Mouse (Mus musculus) cerebellum, adult 11-12 months (tissue): ENCODE data around the gene Irs3.
A peak's percentile ranks its signal among the peaks of the same experiment; 100 is the strongest.

Experiments
- DNase-seq: peaks from one replicate; pipeline ENCODE4 v3.0.0; 2022

Gene Irs3

DNA sequence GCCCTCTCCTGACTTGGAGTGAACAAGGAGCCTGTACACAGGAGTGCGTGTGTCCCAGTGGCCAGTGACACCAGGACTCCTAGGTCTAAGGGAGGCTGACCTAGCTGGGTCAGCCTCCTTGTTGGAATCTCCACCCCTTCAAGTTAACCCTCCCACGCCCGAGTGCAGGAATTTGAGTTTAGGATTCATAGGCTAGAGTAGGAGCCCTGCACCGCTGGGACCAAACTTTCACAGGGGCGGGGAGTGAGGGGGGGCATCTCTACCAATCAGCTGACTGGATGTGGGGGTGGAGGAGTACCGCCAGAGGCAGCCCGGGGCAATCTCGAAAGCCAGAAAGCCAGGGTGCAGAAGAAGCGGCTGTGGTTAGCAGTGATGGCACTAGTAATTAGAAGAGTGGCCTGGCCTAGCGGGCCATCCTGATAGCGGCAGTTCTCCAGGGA is at the start of gene Irs3:
Gene Irs3 (minus strand): TSS at position 63 of the 440 bp plus-strand sequence.
- DNase-seq = no peak

DNA sequence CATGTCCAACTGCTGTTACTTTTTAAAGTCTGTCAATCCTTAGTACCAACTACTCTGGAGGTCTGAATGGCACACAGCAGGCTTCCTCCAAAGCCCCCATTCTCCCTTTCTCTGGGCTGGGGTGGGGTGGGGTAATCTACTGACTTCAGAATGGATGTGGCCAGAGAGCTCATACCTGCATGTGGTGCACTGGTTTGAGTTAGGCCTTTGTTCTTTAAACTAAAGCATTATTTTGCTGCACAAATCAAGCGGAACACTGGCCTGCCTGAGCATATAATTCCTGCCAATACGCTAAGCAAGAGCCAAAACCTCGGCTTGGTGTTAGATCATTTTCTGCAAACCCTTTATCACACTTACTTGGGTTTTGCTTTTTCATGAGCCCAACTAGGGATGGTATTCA is 49.3 kb upstream of the Irs3 start:
- DNase-seq = no peak

DNA sequence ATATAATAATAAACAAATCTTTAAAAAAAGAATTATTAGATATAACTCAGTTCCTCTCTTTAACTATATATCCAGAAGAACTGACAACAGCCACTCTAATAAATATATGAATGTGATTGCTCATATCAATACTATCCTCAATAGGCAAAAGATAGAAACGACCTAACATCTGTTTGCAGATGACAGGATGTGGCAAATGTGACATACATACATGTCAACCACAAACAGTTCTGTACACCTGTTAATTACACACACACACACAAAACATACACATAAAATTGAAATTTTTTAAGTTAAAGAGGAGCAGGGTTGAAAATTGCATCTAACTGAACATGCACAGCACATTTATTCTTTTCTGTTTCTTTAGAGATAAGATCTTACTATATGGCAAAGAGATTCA is 46.4 kb upstream of the Irs3 start:
- DNase-seq = no peak

DNA sequence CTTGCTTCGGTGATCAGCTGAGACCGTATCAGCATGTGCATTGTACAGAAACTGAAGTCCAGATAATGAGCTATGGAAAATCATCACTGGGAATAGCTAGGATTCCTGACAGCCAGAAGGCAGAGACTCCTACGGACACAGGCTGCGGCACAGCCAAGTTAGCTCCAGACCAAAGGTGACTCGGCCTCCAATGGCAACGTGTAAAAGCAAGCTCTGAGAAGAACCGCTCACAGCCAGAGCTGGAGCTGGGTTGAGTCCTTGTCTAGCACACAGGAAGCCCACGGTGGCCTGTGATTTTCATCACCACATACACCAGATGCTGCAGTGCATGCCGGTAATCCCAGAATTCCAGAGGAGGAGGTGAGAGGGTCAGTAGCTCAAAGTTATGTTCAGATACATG is 45.0 kb upstream of the Irs3 start:
- DNase-seq = no peak

DNA sequence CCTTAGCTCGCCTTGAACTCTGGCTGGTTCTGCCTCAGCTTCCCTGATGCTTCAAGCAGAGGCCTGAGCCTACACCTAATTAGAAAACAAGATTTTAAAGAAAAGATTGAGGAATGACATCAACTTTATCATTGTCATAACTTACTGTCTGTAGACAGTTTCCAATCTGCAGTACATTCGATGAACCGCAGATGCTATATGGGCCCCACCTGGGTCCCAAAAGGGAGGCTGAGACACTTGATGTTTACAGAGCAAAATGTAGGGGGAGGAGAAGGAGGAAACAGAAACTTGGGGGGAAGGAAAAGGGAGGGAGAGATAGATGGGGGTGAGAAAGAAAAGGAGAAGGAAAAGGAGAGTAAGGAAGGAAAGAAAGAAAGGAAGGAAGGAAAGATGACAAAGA is 44.5 kb upstream of the Irs3 start:
- DNase-seq = no peak

DNA sequence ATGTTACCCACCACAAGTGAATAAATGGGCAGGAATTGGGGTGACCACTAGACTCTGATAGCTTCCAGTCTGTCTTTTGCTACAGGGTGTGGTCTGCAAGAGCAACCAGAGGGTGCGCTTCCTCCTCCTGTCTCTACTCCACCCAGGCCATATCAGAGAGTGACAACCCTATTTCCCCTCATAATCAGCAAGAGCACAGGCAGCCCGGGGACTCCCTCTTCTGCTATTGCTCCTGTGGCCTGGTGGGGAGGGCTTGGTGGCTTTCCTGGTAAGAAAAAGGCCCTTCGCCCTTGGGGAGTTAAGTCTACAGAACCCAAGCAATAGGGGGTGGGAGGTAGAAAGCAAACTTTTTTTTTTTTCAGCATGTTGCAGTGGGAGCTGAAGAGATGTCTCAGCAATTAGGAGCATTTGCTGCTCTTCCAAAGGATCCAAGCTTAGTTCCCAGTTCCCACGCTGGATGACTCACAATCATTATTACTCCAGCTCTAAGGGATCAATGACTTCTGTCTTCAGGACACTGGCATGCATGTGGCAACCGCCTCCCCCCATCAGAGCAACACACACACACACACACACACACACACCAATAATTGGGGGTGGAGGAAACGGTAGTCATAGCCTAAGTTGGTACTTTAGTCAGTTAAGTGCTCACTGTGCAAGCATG is 40.7 kb upstream of the Irs3 start:
- DNase-seq = no peak

DNA sequence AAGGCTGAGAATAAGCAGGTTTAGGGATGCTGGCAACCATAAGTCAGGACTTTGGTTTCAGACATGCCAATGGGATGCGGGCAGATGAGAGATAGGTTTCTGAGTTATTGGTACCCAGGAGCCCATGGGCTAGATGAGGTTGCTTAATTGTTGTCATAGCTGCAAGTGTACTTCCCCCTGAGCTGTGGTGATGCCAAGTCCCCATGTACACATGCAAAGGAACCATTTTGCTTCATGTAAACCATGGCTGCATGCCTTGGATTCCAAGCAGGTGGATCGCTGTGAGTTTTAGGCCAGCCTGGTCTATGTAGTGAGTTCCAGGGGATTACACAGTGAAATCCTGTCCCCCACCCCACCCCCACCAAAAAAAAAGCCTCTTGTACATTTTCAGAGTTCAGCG is 40.1 kb upstream of the Irs3 start:
- DNase-seq = peak; percentile 16

DNA sequence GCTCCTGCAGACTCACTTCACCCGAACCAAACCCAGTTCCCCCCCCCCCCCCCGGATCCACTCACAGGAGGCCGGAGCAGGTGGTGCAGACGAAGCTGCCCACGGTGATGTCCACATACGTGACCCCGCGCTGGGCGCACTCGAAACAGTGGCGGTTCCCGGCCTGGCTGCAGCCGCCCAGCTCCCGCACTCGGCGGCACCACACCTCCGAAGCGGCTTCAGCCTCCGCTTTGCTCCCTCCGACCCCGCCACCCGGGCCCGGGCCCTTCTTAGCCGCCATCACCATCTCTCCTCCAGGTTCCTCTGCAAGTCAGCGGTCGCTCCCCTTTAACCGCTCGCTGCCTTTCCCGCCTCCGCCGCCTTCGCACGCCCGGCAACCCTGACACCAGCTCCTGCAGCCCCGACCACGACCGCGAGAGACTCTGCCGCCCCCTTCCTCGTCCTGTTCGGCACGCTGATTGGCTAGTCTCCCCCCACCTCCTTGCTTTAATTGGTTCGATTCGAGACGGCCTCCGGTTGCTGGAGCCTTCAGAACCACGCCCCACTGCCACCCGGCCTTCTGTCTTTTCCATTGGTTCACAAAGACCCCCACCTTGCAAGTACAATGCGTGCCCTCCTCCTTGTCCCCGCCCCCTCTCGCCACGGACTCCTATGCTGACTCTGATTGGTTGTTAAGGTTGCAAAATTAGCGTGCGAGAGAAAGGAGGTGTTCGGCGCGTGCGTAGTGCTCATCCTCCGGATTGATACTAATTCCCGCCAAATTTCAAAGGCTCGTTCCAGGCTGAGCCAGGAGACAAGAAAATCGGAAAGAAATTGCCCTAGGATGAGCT is 39.0 kb upstream of the Irs3 start, which contains the start of gene Agfg2:
Gene Agfg2 (minus strand): TSS at position 433 of the 830 bp plus-strand sequence.
- DNase-seq = peak; percentile 99

DNA sequence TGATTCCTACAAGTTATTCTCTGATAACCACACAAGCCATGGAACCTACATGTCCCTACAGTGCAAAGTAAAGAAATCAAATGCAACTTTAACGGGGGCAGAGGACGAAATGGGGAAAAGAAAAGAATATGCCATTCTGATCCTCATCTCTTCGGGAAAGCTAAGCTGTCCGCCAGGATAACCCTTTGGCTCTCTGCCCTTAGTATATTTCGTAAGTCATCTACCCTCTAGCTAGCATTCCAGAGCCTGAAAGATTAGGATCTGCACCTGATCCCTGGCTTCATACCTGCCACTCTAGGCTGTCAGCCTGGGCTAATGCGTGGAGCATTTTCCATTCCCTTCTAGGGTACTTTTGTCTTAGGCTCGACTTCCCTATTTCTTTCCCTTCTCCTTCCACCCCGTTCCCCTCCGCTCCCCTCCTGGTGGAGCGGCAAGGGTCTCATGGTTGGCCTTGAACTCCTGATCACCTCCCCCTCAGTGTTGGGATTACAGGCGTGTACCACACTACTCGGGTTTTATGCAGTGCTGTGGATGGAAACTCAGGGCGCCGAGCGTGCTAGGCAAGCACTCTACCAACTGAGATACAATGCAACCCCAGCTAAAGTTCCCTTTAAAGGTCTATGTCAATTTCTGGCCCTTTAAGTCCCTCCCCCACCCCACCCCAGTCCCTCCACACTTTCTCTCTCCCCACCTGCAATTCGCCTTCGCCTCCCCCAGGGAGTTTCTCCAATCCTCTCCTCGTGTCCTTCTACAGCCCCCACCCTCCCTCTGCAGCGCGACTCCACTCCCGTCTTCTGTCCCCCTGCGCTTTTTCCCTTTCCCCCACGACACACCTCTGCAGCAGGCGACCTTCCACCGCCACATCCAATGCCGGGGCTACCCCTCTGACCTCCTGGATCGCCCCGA is 38.1 kb upstream of the Irs3 start:
- peak; percentile 35 for DNase-seq

DNA sequence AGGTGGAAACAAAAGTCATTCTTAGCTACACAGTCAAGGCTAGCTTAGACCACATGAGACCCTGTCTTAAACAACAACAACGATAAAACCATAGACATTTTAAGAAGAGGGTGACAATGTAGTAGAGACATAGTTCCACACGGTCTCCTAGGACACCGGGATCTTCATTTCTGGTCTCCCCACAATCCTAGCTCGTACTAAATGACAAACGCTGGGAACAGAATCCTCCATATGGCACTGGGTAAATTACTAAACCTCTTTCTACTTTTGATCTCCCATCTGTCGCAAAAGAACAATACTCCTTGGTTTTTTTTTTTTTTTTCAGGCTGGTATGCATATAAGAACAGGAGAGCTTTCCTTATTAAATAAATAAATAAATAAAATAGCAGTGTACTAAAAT is 37.0 kb upstream of the Irs3 start:
- no peak for DNase-seq

DNA sequence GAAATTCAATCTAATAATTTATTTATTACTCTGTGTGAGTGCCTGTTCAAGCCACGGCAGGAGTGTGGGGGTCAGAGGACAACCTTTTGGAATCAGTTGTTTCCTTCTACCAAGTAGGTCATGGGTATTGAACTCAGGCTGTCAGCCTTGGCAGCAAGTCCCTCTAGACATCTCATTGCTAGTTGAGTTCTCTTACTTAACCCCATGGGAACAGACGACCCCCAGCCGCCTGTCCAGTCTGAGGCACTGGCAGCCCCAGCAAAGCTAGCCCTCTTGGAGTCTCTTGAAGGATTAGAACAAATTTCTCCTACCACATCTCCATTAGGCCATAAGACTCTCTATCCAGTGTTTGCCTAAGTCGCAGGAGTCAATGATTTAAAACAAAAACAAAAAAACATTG is 34.2 kb upstream of the Irs3 start:
- no peak for DNase-seq

DNA sequence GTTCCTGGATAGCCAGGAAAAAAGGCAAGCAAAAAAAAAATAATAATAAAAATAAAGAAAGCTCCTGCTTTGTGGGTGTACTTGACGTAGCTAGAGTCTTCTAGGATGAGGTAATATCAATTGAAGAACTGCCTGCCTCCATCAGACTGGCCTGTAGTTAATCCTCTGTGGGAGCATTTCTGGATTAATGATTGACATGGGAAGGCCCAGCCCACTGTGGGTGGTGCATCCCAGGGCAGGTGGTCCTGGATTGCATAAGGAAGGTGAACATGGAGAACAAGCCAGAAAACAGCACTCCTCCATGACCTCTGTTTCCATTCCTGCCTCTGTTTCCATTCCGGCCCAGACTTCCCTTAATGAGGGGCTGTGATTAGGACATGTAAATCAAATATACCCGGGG is 33.2 kb upstream of the Irs3 start:
- DNase-seq = no peak

DNA sequence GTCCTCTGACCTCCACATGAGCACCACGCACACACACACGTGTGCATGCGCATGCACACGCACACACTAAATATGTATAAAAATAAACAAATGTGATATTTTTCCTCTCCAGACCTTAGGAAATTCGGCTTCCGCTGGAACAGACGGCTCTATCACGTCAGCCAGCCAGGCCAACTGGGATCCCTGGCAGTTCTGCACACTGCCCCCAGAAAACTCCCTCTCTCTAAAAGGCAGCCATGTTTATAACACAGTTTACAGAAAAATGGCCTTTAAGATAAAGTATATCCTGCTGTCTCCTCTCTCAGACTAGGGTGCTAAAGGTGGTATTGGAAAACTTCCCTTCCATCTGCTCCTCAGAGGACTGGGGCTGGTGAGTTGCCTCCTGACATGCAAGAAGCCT is 32.3 kb upstream of the Irs3 start:
- DNase-seq = no peak

DNA sequence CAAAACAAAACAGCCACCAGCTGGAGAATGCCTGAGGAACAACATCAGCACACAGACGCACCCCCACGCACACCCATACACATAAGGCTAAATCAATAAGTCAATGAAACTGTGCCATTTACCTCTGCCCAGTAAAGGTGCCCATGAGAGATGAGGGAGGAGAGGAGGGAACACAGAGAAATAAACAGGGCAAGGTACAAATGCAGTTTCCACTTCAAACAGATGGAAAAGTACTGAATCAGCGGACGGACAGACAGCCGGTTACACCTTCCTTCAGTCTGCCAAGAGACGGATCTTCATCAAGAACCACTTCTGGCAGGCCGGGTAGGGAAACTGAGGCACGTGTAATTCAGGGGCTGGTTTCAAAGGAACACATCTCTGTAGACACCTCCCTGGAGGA is 29.3 kb upstream of the Irs3 start:
- DNase-seq = no peak

DNA sequence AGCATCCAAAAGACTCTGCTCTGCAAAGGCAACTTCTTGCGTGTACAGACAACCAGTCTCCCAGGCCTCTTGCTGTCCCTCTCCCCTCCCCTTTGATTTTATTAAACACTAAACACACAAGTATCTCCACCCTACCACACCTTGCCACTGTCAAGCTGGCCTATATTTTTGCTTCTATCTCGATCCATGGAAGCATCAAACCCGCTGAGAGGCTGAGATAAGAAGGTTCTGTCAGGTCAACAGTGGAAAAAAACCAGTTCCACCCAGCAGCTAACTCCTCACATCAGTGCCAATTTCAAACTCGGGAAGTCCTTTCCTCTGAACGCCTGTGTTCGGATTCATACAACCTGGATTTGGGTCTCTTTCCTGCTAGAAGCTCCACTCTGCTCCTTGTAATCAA is 27.5 kb upstream of the Irs3 start:
- no peak for DNase-seq

DNA sequence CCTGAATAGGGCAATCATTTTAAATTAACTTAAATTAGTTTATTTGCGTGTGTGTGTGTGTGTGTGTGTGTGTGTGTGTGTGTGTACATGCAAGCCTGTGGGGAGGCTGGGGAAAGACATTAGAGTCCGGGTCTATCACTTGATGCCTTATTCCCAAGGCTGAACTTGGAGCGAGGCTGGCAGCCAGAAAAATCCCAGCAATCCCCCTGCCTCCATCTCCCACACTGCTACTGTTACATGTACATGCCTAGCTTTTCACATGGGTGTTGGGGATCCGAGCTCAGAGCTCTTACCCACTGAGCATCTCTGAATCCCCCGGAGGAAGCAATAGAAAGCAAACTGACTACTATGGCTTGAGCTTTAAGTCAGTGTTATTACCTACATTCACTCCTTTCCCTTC is 26.8 kb upstream of the Irs3 start:
- no peak for DNase-seq

DNA sequence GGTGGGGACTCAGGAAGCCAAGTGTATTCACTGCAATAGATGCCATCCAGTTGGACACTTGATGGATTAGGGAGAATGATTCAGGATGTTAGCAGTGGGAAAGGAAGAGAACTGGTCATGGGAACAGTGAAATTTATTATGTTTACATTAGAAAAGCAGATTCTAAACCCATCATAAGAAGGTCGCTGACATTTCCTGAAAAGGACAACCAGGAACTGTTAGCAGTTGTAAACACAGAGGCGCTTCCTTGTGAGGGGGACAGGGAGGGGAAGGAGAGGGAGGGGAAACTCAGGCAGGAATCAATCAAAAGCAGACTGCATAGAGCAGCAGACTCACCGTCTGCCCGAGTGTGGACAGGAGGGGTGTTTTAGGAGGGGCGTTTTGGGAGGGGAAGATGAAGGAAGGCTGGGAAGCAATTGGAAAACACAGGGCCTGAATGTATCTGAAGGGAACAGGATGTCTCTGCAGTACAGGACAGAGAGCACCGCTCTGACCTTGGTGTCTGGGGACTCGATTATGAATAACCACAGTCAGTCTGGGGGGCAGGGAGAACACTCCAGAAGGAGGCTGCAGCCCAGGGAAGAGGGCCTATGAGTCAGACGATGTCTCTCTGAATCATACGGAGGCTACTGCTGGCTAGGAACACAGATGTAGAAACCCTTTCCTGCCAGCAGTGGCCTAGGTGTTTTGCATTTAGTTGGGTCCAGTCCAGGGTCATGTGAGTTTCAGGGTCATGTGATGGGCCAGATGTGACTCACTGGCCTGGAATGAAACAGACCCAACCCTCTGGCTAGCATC is 26.1 kb upstream of the Irs3 start:
- no peak for DNase-seq

DNA sequence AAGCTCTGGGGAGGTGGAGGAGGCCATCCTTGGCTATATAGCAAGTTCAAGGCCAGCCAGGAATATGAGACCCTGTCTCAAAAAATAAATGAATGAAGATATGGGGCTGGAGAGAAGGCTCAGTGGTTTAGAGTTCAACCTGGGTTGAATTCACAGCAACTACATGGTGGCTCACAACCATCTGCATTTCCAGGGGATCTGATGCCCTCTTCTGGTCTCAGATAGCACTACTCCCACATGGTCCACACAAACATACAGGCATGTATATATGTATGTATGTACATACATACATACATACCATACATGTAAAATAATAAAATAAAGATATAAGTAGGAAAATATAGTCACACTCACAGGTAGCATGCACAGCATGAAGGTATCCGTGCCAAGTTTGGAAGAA is 24.7 kb upstream of the Irs3 start:
- no peak for DNase-seq

DNA sequence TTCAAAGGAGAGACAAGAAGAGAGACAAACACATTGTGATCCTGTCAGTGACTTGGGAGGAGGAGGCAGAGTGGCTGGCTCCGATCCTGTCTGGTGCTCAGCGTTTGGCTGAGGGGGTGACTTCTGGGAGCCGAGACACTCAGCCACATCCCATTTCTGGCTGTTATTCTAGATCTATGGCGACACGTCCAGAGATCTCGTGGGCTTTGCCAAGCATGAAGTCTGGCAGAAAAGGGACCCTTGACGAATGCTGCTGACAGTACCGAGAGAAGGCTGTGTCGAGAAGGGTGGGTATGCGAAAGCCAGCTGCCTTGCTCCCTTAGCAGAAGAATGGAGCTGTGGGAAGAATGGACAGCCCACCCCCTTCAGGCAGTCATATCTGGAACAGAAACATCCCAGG is 23.5 kb upstream of the Irs3 start:
- DNase-seq = no peak

DNA sequence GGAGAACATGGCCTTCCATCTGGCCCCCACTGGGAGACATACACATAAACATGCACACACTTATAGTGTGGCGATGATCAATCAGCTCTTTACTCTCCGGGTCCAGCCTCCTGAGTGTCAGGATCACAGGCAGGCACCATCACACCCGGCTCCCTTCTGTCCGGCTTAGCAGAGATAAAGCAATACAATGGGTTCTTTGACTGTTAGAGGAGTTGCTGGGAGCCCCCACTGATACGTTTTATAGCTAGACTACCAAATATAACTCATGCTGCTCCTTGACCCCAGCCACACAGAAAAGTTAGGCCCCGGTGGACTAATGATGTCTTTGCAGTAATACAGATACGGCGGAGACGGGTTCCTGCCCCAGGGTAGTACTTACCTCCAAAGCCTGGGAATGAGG is 17.5 kb upstream of the Irs3 start:
- DNase-seq = no peak

DNA sequence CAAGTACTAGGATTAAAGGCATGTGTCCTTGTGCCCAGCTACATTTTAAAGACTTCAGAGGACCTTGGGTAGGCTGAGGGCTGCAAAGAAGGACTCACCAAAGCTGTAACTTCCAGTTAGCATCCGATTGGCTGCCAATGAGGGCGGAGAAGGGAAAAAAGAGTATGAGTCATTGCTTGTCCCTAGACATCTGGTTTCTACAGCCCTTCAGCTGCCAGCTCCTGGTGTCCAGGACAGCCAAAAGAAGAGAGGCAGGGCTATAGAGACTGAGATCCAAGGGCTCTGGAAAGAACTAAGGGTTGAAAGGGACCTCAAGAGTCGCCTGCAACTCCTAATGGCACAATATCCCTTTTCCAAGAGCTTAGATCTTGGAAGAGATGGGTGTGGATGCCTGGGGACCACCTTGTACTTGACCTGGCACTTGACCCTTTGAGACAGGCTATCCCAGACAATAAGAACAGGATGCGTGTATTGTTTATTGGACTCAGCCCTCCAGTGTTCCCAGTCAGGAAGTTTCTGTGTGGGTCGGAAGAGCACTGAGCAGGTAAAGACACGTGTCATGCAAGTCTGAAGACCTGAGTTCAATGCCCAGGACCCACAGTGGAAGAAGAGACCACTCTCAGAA is 14.7 kb upstream of the Irs3 start:
- no peak for DNase-seq

DNA sequence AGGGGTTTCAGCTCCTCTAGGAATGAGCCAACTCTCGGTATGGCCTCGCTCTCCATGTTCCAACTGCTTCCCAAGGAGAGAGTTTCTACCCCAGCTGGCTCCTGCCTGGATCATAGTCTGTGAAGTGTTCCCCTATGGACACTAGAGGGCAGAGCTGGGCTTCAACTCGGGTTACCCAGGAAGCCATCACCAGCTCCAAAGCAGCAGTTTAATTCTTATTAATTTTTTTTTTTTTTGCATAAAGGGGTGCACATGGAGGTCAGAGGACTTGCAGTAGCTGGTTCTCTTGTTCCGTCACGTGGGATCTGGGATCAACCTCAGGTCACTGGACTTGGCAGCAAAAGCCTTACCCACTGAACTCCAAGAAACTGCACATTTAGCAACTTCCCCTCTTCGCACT is 11.5 kb upstream of the Irs3 start:
- peak; percentile 76 for DNase-seq
